Mouse (Mus musculus) kidney, adult 11 months (tissue): Measurements from ENCODE around the gene Map1b.

Experiments used
- DNase-seq: peaks from one replicate; pipeline ENCODE4 v3.0.0; 2022

The Map1b gene

GRCm38 (mm10) chr13:99525491-99525890 lies 9.2 kb upstream of the Map1b start:
- no peak for DNase-seq

- DNase-seq = no peak
Observed at GRCm38 (mm10) chr13:99517836-99518235, 1.5 kb upstream of the Map1b start.

- DNase-seq = no peak
Observed at GRCm38 (mm10) chr13:99515736-99516447, 448 bp downstream of the Map1b start.

GRCm38 (mm10) chr13:99514917-99515591 lies 1.3 kb downstream of the Map1b start:
- DNase-seq = peak; percentile 34

- DNase-seq = no peak
Observed at GRCm38 (mm10) chr13:99513990-99514389, 2.4 kb downstream of the Map1b start.

GRCm38 (mm10) chr13:99513138-99513537 lies 3.2 kb downstream of the Map1b start:
- DNase-seq = peak; percentile 28

- no peak for DNase-seq
Observed at GRCm38 (mm10) chr13:99509896-99510295, 6.4 kb downstream of the Map1b start.

- no peak for DNase-seq
Observed at GRCm38 (mm10) chr13:99506580-99506962, 9.8 kb downstream of the Map1b start.

- no peak for DNase-seq
Observed at GRCm38 (mm10) chr13:99505826-99506579, 10.3 kb downstream of the Map1b start.

GRCm38 (mm10) chr13:99503370-99503979 lies 12.9 kb downstream of the Map1b start:
- no peak for DNase-seq

GRCm38 (mm10) chr13:99502911-99503310 lies 13.4 kb downstream of the Map1b start:
- DNase-seq = no peak

GRCm38 (mm10) chr13:99502126-99502744 lies 14.1 kb downstream of the Map1b start:
- DNase-seq = no peak

GRCm38 (mm10) chr13:99501393-99501792 lies 14.9 kb downstream of the Map1b start:
- DNase-seq = no peak

- no peak for DNase-seq
Observed at GRCm38 (mm10) chr13:99500609-99501008, 15.7 kb downstream of the Map1b start.

- no peak for DNase-seq
Observed at GRCm38 (mm10) chr13:99499764-99500163, 16.6 kb downstream of the Map1b start.

GRCm38 (mm10) chr13:99496106-99496505 lies 20.2 kb downstream of the Map1b start:
- no peak for DNase-seq

- no peak for DNase-seq
Observed at GRCm38 (mm10) chr13:99494416-99494815, 21.9 kb downstream of the Map1b start.

- no peak for DNase-seq
Observed at GRCm38 (mm10) chr13:99493304-99493904, 22.9 kb downstream of the Map1b start.

- DNase-seq = no peak
Observed at GRCm38 (mm10) chr13:99492619-99493303, 23.6 kb downstream of the Map1b start.

- no peak for DNase-seq
Observed at GRCm38 (mm10) chr13:99489998-99490397, 26.3 kb downstream of the Map1b start.

GRCm38 (mm10) chr13:99489175-99489574 lies 27.2 kb downstream of the Map1b start:
- DNase-seq = no peak

GRCm38 (mm10) chr13:99485861-99486260 lies 30.5 kb downstream of the Map1b start:
- no peak for DNase-seq
